Mouse (Mus musculus): ENCODE measurements at regions not wholly inside any gene's neighbourhood (a gene's known extent, or its start where the extent isn't known, plus 50 kb on each side); places are given as distances from the start of the nearest gene placed in this dataset.

- TF ChIP-seq MYOG (IDR thresholded peaks at IDR 0.05; ENCODE audit: control insufficient read depth in 1 of 3, insufficient read depth in 1 of 3, insufficient read length in 2 of 3, low read depth in 2 of 3) (no peak), POLR2A (IDR thresholded peaks at IDR 0.05; ENCODE audit: insufficient read length, low read depth) (no peak), REST (IDR thresholded peaks at IDR 0.05; ENCODE audit: insufficient read depth, insufficient read length) (no peak), CEBPB (IDR thresholded peaks at IDR 0.05; ENCODE audit: insufficient read depth, poor library complexity, severe bottlenecking) (no peak), TCF12 (IDR thresholded peaks at IDR 0.05; ENCODE audit: insufficient read depth, poor library complexity, severe bottlenecking) (no peak), E2F4 (IDR thresholded peaks at IDR 0.05; ENCODE audit: insufficient read depth) (no peak), TCF3 (IDR thresholded peaks at IDR 0.05; ENCODE audit: insufficient read length, low read depth) (no peak), MAX (IDR thresholded peaks at IDR 0.05; ENCODE audit: low read depth) (no peak), POLR2AphosphoS2 (IDR thresholded peaks at IDR 0.05; ENCODE audit: insufficient read length, low read depth) (no peak), SRF (IDR thresholded peaks at IDR 0.05; ENCODE audit: control insufficient read depth, insufficient read length, low read depth) (no peak), USF1 (IDR thresholded peaks at IDR 0.05; ENCODE audit: low read depth) (no peak)
- H3K4me3 ChIP-seq, result no peak overlapping the region
- no peaks in the 10 kb centered on the region for H3K36me3 ChIP-seq (ENCODE audit: control insufficient read depth, insufficient read depth)
- H3K4me2 ChIP-seq (ENCODE audit: low read depth), result no peak overlapping the region
- H3K27me3 ChIP-seq (ENCODE audit: control insufficient read depth, insufficient read depth, insufficient read length), result no peaks in the 10 kb centered on the region
- no peak overlapping the region for H3ac ChIP-seq (ENCODE audit: control insufficient read depth, insufficient read length)
- no peaks in the 10 kb centered on the region for H3K79me2 ChIP-seq (ENCODE audit: control insufficient read depth, insufficient read depth)
Observed at GRCm38 (mm10) chr1:90696000-90696399, 93.2 kb downstream of the Cops8 start.

- H3K4me2 ChIP-seq (ENCODE audit: low read depth), result no peak overlapping the region
- H3K79me2 ChIP-seq (ENCODE audit: control insufficient read depth, insufficient read depth), result no peaks in the 10 kb centered on the region
- no peak overlapping the region for H3ac ChIP-seq (ENCODE audit: control insufficient read depth, insufficient read length)
- no peak overlapping the region for H3K4me3 ChIP-seq
- TF ChIP-seq MYOG (IDR thresholded peaks at IDR 0.05; ENCODE audit: control insufficient read depth in 1 of 3, insufficient read depth in 1 of 3, insufficient read length in 2 of 3, low read depth in 2 of 3) (peak in 1 of 3 experiments; percentile 16), MYOD1 (IDR thresholded peaks at IDR 0.05; ENCODE audit: control insufficient read depth in 1 of 3, insufficient read length in 2 of 3, low read depth in 2 of 3) (peak in 1 of 3 experiments; percentile 4), SRF (IDR thresholded peaks at IDR 0.05; ENCODE audit: control insufficient read depth, insufficient read length, low read depth) (no peak)
- H3K36me3 ChIP-seq (ENCODE audit: control insufficient read depth, insufficient read depth), result no peaks in the 10 kb centered on the region
- H3K27me3 ChIP-seq (ENCODE audit: control insufficient read depth, insufficient read depth, insufficient read length), result no peaks in the 10 kb centered on the region
Observed at GRCm38 (mm10) chr1:90697056-90697596, 94.3 kb downstream of the Cops8 start.

DNA sequence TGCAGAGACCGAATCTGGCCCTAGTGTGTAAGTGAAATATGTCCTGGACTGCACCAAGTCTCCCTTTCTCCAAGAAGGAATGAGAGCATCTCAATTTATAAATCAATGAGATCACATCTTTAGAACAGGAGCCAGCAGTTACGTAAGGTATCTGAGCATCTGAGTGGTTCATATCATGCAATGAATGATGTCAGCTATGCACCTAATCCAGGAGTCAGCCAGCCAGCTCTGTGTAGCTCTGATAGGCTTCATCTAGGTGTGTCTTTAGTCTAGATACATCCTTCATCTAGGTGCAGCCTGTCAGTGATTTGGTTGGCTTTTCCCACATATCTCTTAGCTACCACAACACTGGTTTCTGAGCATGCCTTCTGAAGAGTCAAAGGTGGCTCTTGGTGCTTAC is 95.8 kb downstream of the Cops8 start:
- no peaks in the 10 kb centered on the region for H3K36me3 ChIP-seq (ENCODE audit: control insufficient read depth, insufficient read depth)
- no peaks in the 10 kb centered on the region for H3K79me2 ChIP-seq (ENCODE audit: control insufficient read depth, insufficient read depth)
- no peaks in the 10 kb centered on the region for H3K27me3 ChIP-seq (ENCODE audit: control insufficient read depth, insufficient read depth, insufficient read length)
- no peak for TF ChIP-seq USF1 (IDR thresholded peaks at IDR 0.05; ENCODE audit: low read depth)
- TF ChIP-seq CEBPB (IDR thresholded peaks at IDR 0.05; ENCODE audit: insufficient read depth, poor library complexity, severe bottlenecking), result no peak
- no peak for TF ChIP-seq REST (IDR thresholded peaks at IDR 0.05; ENCODE audit: insufficient read depth, insufficient read length)
- TF ChIP-seq TCF12 (IDR thresholded peaks at IDR 0.05; ENCODE audit: insufficient read depth, poor library complexity, severe bottlenecking), result no peak
- no peak for TF ChIP-seq POLR2AphosphoS2 (IDR thresholded peaks at IDR 0.05; ENCODE audit: insufficient read length, low read depth)
- no peak for TF ChIP-seq MAX (IDR thresholded peaks at IDR 0.05; ENCODE audit: low read depth)
- TF ChIP-seq TCF3 (IDR thresholded peaks at IDR 0.05; ENCODE audit: insufficient read length, low read depth), result no peak
- TF ChIP-seq E2F4 (IDR thresholded peaks at IDR 0.05; ENCODE audit: insufficient read depth), result no peak
- TF ChIP-seq POLR2A (IDR thresholded peaks at IDR 0.05; ENCODE audit: insufficient read length, low read depth), result no peak
- no peak for TF ChIP-seq SRF (IDR thresholded peaks at IDR 0.05; ENCODE audit: control insufficient read depth, insufficient read length, low read depth)
- no peak for TF ChIP-seq MYOD1 (IDR thresholded peaks at IDR 0.05; ENCODE audit: control insufficient read depth in 1 of 3, insufficient read length in 2 of 3, low read depth in 2 of 3)
- TF ChIP-seq MYOG (IDR thresholded peaks at IDR 0.05; ENCODE audit: control insufficient read depth in 1 of 3, insufficient read depth in 1 of 3, insufficient read length in 2 of 3, low read depth in 2 of 3), result no peak
- H3K4me2 ChIP-seq (ENCODE audit: low read depth), result no peak overlapping the region
- no peak overlapping the region for H3ac ChIP-seq (ENCODE audit: control insufficient read depth, insufficient read length)
- no peak overlapping the region for H3K4me3 ChIP-seq

DNA sequence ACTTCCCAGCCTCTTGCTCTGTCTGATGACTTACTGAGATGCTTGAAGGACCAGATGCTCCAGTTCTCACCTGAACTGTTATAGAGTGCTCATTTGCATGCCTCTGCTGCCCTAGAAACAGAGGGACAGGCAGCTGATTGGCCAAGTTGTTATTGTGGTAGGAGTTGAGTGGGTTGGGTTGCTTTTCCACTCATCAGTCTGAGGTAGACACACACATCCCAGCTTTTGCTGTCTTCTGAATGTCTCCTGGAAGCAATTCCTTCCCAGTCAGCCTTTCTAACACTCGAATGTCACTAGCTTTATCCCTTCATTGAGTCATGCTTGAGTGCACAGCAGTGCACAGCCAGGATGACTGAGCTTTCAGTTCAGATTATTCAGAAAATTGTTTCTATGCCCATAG is 99.0 kb downstream of the Cops8 start:
- H3K27me3 ChIP-seq (ENCODE audit: control insufficient read depth, insufficient read depth, insufficient read length), result no peaks in the 10 kb centered on the region

GRCm38 (mm10) chr1:90706391-90706790 is 103.6 kb downstream of the Cops8 start:
- Histone ChIP-seq H3K4me2 (ENCODE audit: low read depth) (peak overlapping the region; percentile 26), H3K79me2 (ENCODE audit: control insufficient read depth, insufficient read depth) (no peaks in the 10 kb centered on the region), H3ac (ENCODE audit: control insufficient read depth, insufficient read length) (no peak overlapping the region), H3K4me3 (no peak overlapping the region), H3K36me3 (ENCODE audit: control insufficient read depth, insufficient read depth) (no peaks in the 10 kb centered on the region), H3K27me3 (ENCODE audit: control insufficient read depth, insufficient read depth, insufficient read length) (no peaks in the 10 kb centered on the region)
- TF ChIP-seq REST (IDR thresholded peaks at IDR 0.05; ENCODE audit: insufficient read depth, insufficient read length) (no peak), POLR2AphosphoS2 (IDR thresholded peaks at IDR 0.05; ENCODE audit: insufficient read length, low read depth) (no peak), MAX (IDR thresholded peaks at IDR 0.05; ENCODE audit: low read depth) (no peak), TCF3 (IDR thresholded peaks at IDR 0.05; ENCODE audit: insufficient read length, low read depth) (no peak), CEBPB (IDR thresholded peaks at IDR 0.05; ENCODE audit: insufficient read depth, poor library complexity, severe bottlenecking) (peak; percentile 89)

More for the DNA sequence above, 99.0 kb downstream of the Cops8 start:
- H3K4me3 ChIP-seq, result no peak overlapping the region
- no peaks in the 10 kb centered on the region for H3K79me2 ChIP-seq (ENCODE audit: control insufficient read depth, insufficient read depth)
- no peak overlapping the region for H3K4me2 ChIP-seq (ENCODE audit: low read depth)
- H3ac ChIP-seq (ENCODE audit: control insufficient read depth, insufficient read length), result no peak overlapping the region
- TF ChIP-seq POLR2AphosphoS2 (IDR thresholded peaks at IDR 0.05; ENCODE audit: insufficient read length, low read depth), result no peak
- no peaks in the 10 kb centered on the region for H3K36me3 ChIP-seq (ENCODE audit: control insufficient read depth, insufficient read depth)
